Mouse (Mus musculus) ES-Bruce4 (cell line): ENCODE measurements around the gene Runx2.

Experiments used
- CTCF ChIP-seq: IDR thresholded peaks from one replicate; pipeline ENCODE4 v1.8.1; 2011; ENCODE audit warnings: low read depth, low read length
- EP300 ChIP-seq: IDR thresholded peaks from 2 replicates; pipeline ENCODE4 v1.6.1; 2011; ENCODE audit warnings: low read depth, low read length; ENCODE audit not compliant: insufficient read depth
- POLR2A ChIP-seq: IDR thresholded peaks from one replicate; pipeline ENCODE4 v1.8.1; 2011; ENCODE audit warnings: low read length; ENCODE audit not compliant: insufficient read depth

GRCm38 (mm10) chr17:44677782-44678181 is 136.8 kb downstream of the Runx2 start:
- TF ChIP-seq POLR2A (no peak), CTCF (no peak), EP300 (no peak)
